Mouse (Mus musculus): ENCODE data around the gene Vtcn1. TPM values are rescaled to one million over a fixed set of nuclear protein-coding genes. Genes with fewer than 3 reads are reported as not detected.

Vtcn1 gene
- polyA plus RNA-seq, 1 experiment, result 0.30 TPM

DNA sequence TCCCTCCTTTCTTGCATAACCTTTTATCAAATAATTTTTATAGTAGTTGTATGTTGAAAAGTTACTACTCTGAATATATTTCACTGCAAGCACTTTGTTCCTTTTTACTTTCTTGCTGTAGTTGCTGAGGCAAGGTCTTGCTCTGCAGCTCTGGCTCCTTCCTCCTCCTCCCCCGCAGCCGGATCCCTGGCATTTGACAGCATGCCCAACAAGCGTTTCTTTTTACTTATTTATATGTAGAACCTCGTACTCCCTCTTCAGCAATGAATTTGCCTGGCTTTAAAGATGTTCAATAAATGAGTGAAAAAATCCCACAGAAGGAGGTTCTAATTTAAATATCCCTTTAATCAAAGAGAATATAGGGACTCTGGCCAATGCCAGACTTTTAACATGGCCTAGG, 28.7 kb upstream of the Vtcn1 start:
- H3K27me3 ChIP-seq (ENCODE audit: control insufficient read depth, insufficient read depth, low read length, poor library complexity, severe bottlenecking), result no peaks in the 10 kb centered on the region
- no peaks in the 10 kb centered on the region for H3K36me3 ChIP-seq (ENCODE audit: control insufficient read depth, insufficient read depth, low read length, poor library complexity, severe bottlenecking)
- TF ChIP-seq EP300 (IDR thresholded peaks at IDR 0.05; ENCODE audit: insufficient read depth, low read depth, low read length) (no peak), CTCF (IDR thresholded peaks at IDR 0.05; ENCODE audit: low read depth, low read length) (no peak), POLR2A (IDR thresholded peaks at IDR 0.05; ENCODE audit: insufficient read depth, low read length) (no peak)
- H3K9me3 ChIP-seq (replicated peaks; ENCODE audit: control insufficient read depth, insufficient read depth, low read length, poor library complexity, severe bottlenecking), result no peaks in the 10 kb centered on the region
- no peak overlapping the region for H3K4me3 ChIP-seq (ENCODE audit: low read depth, low read length)
- no peaks in the 10 kb centered on the region for H3K4me1 ChIP-seq (ENCODE audit: control insufficient read depth, insufficient read depth, low read length)
- H3K27ac ChIP-seq (ENCODE audit: insufficient read depth, low read length), result no peak overlapping the region
- no peak overlapping the region for H3K9ac ChIP-seq (ENCODE audit: low read depth, poor library complexity, severe bottlenecking)

DNA sequence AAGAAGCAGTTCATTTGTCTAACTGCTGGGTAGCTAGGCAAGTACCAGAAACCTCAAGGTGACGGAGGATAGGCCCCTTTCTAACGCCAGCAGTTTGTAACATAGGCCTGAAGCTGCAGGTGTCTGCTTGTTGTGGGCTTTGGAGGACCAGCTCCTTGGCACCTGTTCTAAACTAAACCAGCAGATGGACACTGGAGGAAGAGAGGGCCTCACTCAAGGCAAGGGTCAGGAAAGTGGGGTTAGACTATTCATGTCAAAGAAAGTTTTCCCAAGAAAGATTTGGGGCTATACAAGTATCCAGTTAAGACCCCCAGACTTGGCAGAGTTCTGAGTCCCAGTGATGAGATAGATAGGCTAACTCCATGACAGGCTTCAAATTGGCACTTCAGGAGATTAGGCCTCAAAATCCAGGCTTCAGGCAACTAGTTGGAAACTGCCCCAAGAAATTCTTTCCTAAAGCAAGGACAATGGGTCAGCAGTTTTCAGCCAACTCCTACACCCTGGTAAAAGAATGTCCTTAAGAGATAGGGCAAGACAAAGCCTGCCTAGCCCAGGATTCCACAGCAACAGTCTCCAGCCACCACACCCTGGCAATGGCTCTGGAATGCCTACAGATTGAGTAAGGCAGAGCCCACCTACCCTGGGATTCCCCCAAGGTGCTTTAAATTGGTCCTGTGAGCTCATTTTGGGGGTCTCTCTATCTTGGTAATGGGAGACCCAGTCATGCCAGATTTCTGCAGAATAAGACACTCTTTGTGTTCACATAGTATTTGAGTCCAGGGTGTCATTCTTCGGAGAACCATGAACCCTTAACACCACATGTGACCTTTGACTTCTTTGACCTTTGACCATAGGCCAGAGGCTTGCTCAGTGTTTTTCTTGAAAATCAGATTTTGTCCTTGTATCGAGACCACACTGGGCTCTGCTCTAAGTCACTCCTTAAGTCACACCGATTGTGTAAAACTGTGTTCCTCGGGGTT, 27.8 kb upstream of the Vtcn1 start:
- Histone ChIP-seq H3K9me3 (replicated peaks; ENCODE audit: control insufficient read depth, insufficient read depth, low read length, poor library complexity, severe bottlenecking) (no peaks in the 10 kb centered on the region), H3K9ac (ENCODE audit: low read depth, poor library complexity, severe bottlenecking) (no peak overlapping the region), H3K4me1 (ENCODE audit: control insufficient read depth, insufficient read depth, low read length) (no peaks in the 10 kb centered on the region), H3K4me3 (ENCODE audit: low read depth, low read length) (no peak overlapping the region), H3K36me3 (ENCODE audit: control insufficient read depth, insufficient read depth, low read length, poor library complexity, severe bottlenecking) (no peaks in the 10 kb centered on the region), H3K27ac (ENCODE audit: insufficient read depth, low read length) (no peak overlapping the region), H3K27me3 (ENCODE audit: control insufficient read depth, insufficient read depth, low read length, poor library complexity, severe bottlenecking) (no peaks in the 10 kb centered on the region)
- TF ChIP-seq EP300 (IDR thresholded peaks at IDR 0.05; ENCODE audit: insufficient read depth, low read depth, low read length), result no peak
- no peak for TF ChIP-seq POLR2A (IDR thresholded peaks at IDR 0.05; ENCODE audit: insufficient read depth, low read length)
- TF ChIP-seq CTCF (IDR thresholded peaks at IDR 0.05; ENCODE audit: low read depth, low read length), result no peak

DNA sequence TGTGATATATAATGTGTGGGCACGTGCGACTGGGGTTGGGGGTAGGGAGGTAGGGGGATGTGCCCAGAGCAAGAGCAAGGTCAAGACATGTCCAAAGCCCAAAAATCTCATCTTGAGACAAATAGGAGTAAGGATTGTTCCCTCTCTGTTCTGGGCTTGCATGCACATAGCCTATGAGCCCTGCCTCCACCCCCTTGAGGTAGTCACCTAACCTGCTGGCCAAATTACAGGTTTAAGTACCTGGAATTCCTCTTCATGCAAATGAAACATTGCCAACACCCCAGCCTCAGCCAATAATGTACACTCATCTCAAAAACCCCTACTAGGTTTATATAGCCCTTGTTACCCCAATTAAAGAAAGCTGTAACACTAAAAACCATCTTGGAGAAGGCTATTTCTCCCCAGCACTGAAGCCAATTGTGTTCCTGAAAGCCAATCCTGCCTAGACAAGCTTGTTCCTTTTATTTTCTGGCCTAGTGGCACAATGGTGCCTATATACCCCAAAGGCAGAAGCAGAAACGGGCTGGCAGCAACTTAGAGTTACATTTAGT, 26.3 kb upstream of the Vtcn1 start:
- no peaks in the 10 kb centered on the region for H3K9me3 ChIP-seq (replicated peaks; ENCODE audit: control insufficient read depth, insufficient read depth, low read length, poor library complexity, severe bottlenecking)
- H3K9ac ChIP-seq (ENCODE audit: low read depth, poor library complexity, severe bottlenecking), result no peak overlapping the region
- H3K36me3 ChIP-seq (ENCODE audit: control insufficient read depth, insufficient read depth, low read length, poor library complexity, severe bottlenecking), result no peaks in the 10 kb centered on the region
- no peaks in the 10 kb centered on the region for H3K27me3 ChIP-seq (ENCODE audit: control insufficient read depth, insufficient read depth, low read length, poor library complexity, severe bottlenecking)
- H3K27ac ChIP-seq (ENCODE audit: insufficient read depth, low read length), result no peak overlapping the region
- H3K4me3 ChIP-seq (ENCODE audit: low read depth, low read length), result no peak overlapping the region
- no peaks in the 10 kb centered on the region for H3K4me1 ChIP-seq (ENCODE audit: control insufficient read depth, insufficient read depth, low read length)
- TF ChIP-seq EP300 (IDR thresholded peaks at IDR 0.05; ENCODE audit: insufficient read depth, low read depth, low read length) (no peak), POLR2A (IDR thresholded peaks at IDR 0.05; ENCODE audit: insufficient read depth, low read length) (no peak), CTCF (IDR thresholded peaks at IDR 0.05; ENCODE audit: low read depth, low read length) (no peak)

DNA sequence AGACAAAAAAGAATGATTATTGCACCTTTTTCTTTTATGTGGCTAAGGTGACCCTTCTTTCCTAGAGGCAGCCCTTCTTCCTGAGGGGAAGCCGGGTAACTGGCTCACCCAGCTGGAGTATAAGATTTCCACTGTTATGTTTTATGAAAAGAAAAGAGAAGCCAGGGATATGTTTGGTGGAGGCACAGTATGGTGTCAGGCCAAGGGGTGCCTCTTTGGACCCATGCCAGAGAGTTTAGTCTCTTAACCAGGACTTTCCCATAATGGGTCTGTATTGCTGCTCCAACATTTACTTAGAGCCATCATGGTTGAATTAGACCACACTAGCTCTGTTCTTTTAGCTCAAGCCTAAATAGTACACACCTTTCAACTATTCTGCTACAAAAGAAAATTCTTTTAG, 20.3 kb upstream of the Vtcn1 start:
- Histone ChIP-seq H3K9me3 (replicated peaks; ENCODE audit: control insufficient read depth, insufficient read depth, low read length, poor library complexity, severe bottlenecking) (no peaks in the 10 kb centered on the region), H3K4me1 (ENCODE audit: control insufficient read depth, insufficient read depth, low read length) (no peaks in the 10 kb centered on the region), H3K27ac (ENCODE audit: insufficient read depth, low read length) (no peak overlapping the region), H3K36me3 (ENCODE audit: control insufficient read depth, insufficient read depth, low read length, poor library complexity, severe bottlenecking) (no peaks in the 10 kb centered on the region), H3K27me3 (ENCODE audit: control insufficient read depth, insufficient read depth, low read length, poor library complexity, severe bottlenecking) (no peaks in the 10 kb centered on the region), H3K4me3 (ENCODE audit: low read depth, low read length) (no peak overlapping the region), H3K9ac (ENCODE audit: low read depth, poor library complexity, severe bottlenecking) (no peak overlapping the region)
- no peak for TF ChIP-seq EP300 (IDR thresholded peaks at IDR 0.05; ENCODE audit: insufficient read depth, low read depth, low read length)
- no peak for TF ChIP-seq POLR2A (IDR thresholded peaks at IDR 0.05; ENCODE audit: insufficient read depth, low read length)
- no peak for TF ChIP-seq CTCF (IDR thresholded peaks at IDR 0.05; ENCODE audit: low read depth, low read length)

DNA sequence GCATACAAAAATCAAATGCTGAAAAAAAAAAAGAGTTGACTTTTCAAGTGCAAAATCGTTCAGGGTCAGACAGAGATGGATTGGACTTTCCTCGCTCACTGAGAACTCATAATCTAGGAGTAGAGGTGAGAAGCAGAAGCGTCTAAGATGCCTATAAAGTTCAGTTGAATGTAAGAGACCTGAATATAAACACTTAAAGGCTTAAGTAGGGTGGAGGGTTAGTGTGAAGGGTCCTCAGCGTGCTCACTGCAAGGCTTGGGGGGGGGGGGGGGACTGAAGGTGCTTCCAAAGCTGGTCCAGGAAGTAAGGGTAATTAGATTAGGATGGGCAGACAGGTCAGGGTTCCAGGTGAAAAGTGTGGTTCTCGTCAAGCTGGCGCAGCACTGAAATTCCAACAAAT, 19.3 kb upstream of the Vtcn1 start:
- H3K9ac ChIP-seq (ENCODE audit: low read depth, poor library complexity, severe bottlenecking), result no peak overlapping the region
- H3K27ac ChIP-seq (ENCODE audit: insufficient read depth, low read length), result no peak overlapping the region
- no peaks in the 10 kb centered on the region for H3K4me1 ChIP-seq (ENCODE audit: control insufficient read depth, insufficient read depth, low read length)
- H3K36me3 ChIP-seq (ENCODE audit: control insufficient read depth, insufficient read depth, low read length, poor library complexity, severe bottlenecking), result no peaks in the 10 kb centered on the region
- H3K9me3 ChIP-seq (replicated peaks; ENCODE audit: control insufficient read depth, insufficient read depth, low read length, poor library complexity, severe bottlenecking), result no peaks in the 10 kb centered on the region
- TF ChIP-seq POLR2A (IDR thresholded peaks at IDR 0.05; ENCODE audit: insufficient read depth, low read length) (no peak), EP300 (IDR thresholded peaks at IDR 0.05; ENCODE audit: insufficient read depth, low read depth, low read length) (no peak), CTCF (IDR thresholded peaks at IDR 0.05; ENCODE audit: low read depth, low read length) (no peak)
- no peaks in the 10 kb centered on the region for H3K27me3 ChIP-seq (ENCODE audit: control insufficient read depth, insufficient read depth, low read length, poor library complexity, severe bottlenecking)
- H3K4me3 ChIP-seq (ENCODE audit: low read depth, low read length), result no peak overlapping the region

DNA sequence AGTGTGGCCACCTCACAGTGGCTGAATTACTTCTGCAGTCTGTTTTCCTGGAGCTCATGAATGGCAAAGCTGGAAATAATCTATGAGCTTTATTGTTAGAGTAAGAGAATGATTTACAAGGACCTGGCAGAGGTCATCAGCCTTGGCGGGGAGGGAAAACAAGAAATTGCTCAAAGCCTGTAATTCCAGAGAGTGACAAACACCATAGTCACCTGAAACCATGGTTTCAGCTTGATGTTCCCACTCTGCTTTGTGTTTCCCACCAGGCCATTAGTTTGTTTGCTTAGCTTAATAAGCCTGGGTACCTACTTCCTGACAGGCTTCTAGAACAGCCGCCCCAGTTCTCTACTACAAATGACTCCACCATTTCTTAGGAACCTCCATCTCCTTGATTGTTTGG, 14.8 kb upstream of the Vtcn1 start:
- no peaks in the 10 kb centered on the region for H3K4me1 ChIP-seq (ENCODE audit: control insufficient read depth, insufficient read depth, low read length)
- no peak overlapping the region for H3K9ac ChIP-seq (ENCODE audit: low read depth, poor library complexity, severe bottlenecking)
- no peaks in the 10 kb centered on the region for H3K9me3 ChIP-seq (replicated peaks; ENCODE audit: control insufficient read depth, insufficient read depth, low read length, poor library complexity, severe bottlenecking)
- no peaks in the 10 kb centered on the region for H3K36me3 ChIP-seq (ENCODE audit: control insufficient read depth, insufficient read depth, low read length, poor library complexity, severe bottlenecking)
- H3K27me3 ChIP-seq (ENCODE audit: control insufficient read depth, insufficient read depth, low read length, poor library complexity, severe bottlenecking), result no peaks in the 10 kb centered on the region
- H3K4me3 ChIP-seq (ENCODE audit: low read depth, low read length), result no peak overlapping the region
- no peak overlapping the region for H3K27ac ChIP-seq (ENCODE audit: insufficient read depth, low read length)
- no peak for TF ChIP-seq POLR2A (IDR thresholded peaks at IDR 0.05; ENCODE audit: insufficient read depth, low read length)
- TF ChIP-seq CTCF (IDR thresholded peaks at IDR 0.05; ENCODE audit: low read depth, low read length), result no peak
- TF ChIP-seq EP300 (IDR thresholded peaks at IDR 0.05; ENCODE audit: insufficient read depth, low read depth, low read length), result no peak
